Mouse (Mus musculus): ENCODE results near the gene Micu1.
A peak's percentile ranks its signal among the peaks of the same experiment; 100 is the strongest.

Gene Micu1

GRCm38 (mm10) chr10:59880029-59880386, 177.7 kb downstream of the Micu1 start:
- no peak for DNase-seq (ENCODE audit: low read depth, low spot score)

- no peak for DNase-seq (ENCODE audit: low read depth, low spot score)
Observed at GRCm38 (mm10) chr10:59880837-59881236, 178.6 kb downstream of the Micu1 start.

- DNase-seq (ENCODE audit: low read depth, low spot score): no peak
Observed at GRCm38 (mm10) chr10:59884327-59885173, 182.3 kb downstream of the Micu1 start.

GRCm38 (mm10) chr10:59885174-59886080, 183.2 kb downstream of the Micu1 start:
- no peak for DNase-seq (ENCODE audit: low read depth, low spot score)

GRCm38 (mm10) chr10:59886081-59886466, 183.8 kb downstream of the Micu1 start:
- DNase-seq (ENCODE audit: low read depth, low spot score): no peak

- DNase-seq (ENCODE audit: low read depth, low spot score): no peak
Observed at GRCm38 (mm10) chr10:59887432-59887831, 185.2 kb downstream of the Micu1 start.

GRCm38 (mm10) chr10:59889339-59889738, 187.1 kb downstream of the Micu1 start:
- DNase-seq (ENCODE audit: low read depth, low spot score): no peak

- DNase-seq (ENCODE audit: low read depth, low spot score): peak; percentile 70
Observed at GRCm38 (mm10) chr10:59889953-59890751, 187.9 kb downstream of the Micu1 start.

- peak; percentile 92 for DNase-seq (ENCODE audit: low read depth, low spot score)
Observed at GRCm38 (mm10) chr10:59892977-59893376, 190.7 kb downstream of the Micu1 start.

GRCm38 (mm10) chr10:59894251-59895160, 192.2 kb downstream of the Micu1 start:
- DNase-seq (ENCODE audit: low read depth, low spot score): peak; percentile 93

- DNase-seq (ENCODE audit: low read depth, low spot score): no peak
Observed at GRCm38 (mm10) chr10:59895460-59896186, 193.3 kb downstream of the Micu1 start.

- no peak for DNase-seq (ENCODE audit: low read depth, low spot score)
Observed at GRCm38 (mm10) chr10:59896211-59896610, 193.9 kb downstream of the Micu1 start.

- DNase-seq (ENCODE audit: low read depth, low spot score): no peak
Observed at GRCm38 (mm10) chr10:59896911-59897331, 194.6 kb downstream of the Micu1 start.

GRCm38 (mm10) chr10:59897511-59897910, 195.2 kb downstream of the Micu1 start:
- peak; percentile 96 for DNase-seq (ENCODE audit: low read depth, low spot score)

- DNase-seq (ENCODE audit: low read depth, low spot score): no peak
Observed at GRCm38 (mm10) chr10:59898180-59898778, 196.0 kb downstream of the Micu1 start.

GRCm38 (mm10) chr10:59898935-59899334, 196.7 kb downstream of the Micu1 start:
- DNase-seq (ENCODE audit: low read depth, low spot score): no peak

GRCm38 (mm10) chr10:59899341-59900173, 197.3 kb downstream of the Micu1 start:
- DNase-seq (ENCODE audit: low read depth, low spot score): peak; percentile 99

GRCm38 (mm10) chr10:59900174-59900435, 197.8 kb downstream of the Micu1 start:
- DNase-seq (ENCODE audit: low read depth, low spot score): no peak

GRCm38 (mm10) chr10:59900939-59901338, 198.7 kb downstream of the Micu1 start:
- no peak for DNase-seq (ENCODE audit: low read depth, low spot score)

All from brain, adult 2 months (tissue).